Mouse (Mus musculus): ENCODE results near the gene En2. TPM values are rescaled to one million over a fixed set of nuclear protein-coding genes. Genes with fewer than 3 reads are reported as not detected.
A peak's percentile ranks its signal among the peaks of the same experiment; 100 is the strongest.

En2 gene
- polyA plus RNA-seq (2012; rRNA removed): 72.9 and 92.2 TPM in 2 replicates

GRCm38 (mm10) chr5:28165358-28166255 lies at the start of gene En2:
Gene En2, plus strand, starts transcription at chr5:28165694.
- peaks cover 17% of the 10 kb centered on the region for H3K4me1 ChIP-seq (ENCODE audit: control insufficient read depth, insufficient read depth, low read length)
- peak within 1 kb of the TSS; percentile 99 for H3K4me3 ChIP-seq (replicated peaks; ENCODE audit: insufficient read depth, low read depth, low read length)
- under 1% methylated on average over 112 of the region's 113 CpGs for WGBS
- TF ChIP-seq POLR2A (IDR thresholded peaks at IDR 0.05; ENCODE audit: borderline replicate concordance, insufficient read depth, low read length) (peak; percentile 91), CTCF (IDR thresholded peaks at IDR 0.05; ENCODE audit: borderline replicate concordance, insufficient read depth, low read depth, low read length) (no peak)
- H3K27ac ChIP-seq (ENCODE audit: insufficient read depth, low read length): peak within 1 kb of the TSS; percentile 99
- DNase-seq: peak; percentile 96 to 97
- H3K27me3 ChIP-seq (ENCODE audit: control insufficient read depth, insufficient read depth, low read length): no peaks in the 10 kb centered on the region

DNA sequence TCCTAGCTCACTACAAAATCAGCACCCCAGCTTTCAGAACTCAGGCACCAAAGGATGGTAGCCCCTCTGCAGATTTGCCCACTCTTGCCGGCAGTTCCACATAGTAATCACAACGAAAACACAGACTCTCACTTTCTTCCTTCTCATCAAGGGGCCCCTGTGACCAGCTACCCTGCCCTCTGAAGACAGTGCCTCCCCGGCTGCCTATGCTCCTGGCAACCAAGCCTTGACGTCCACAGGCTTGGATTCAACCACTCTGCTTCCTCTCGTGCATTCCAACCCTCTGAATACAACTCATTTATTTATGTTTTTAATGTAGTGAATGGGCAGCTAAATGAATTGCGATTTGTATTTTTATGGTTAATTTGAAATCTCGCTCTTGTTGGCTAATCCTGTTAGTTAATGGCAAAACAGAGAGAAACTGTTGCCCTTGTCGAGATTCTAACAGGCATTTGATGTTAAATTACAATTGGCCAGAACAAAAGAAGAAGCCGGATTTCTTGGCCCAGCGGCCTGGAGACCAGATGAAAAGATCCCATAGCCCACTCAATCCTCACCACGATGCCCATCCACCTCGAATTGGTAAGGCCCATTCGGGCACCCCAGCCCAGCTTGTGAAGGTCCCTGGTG lies 48.1 kb upstream of the En2 start:
- no peaks in the 10 kb centered on the region for H3K27me3 ChIP-seq (ENCODE audit: control insufficient read depth, insufficient read depth, low read length)
- peaks cover 8% of the 10 kb centered on the region; the same call in 1 of the 2 replicates for H3K4me1 ChIP-seq (ENCODE audit: control insufficient read depth, insufficient read depth, low read length)
- H3K27ac ChIP-seq (ENCODE audit: insufficient read depth, low read length): peak overlapping the region; percentile 43; the same call in 1 of the 2 replicates
- DNase-seq: no peak
- TF ChIP-seq CTCF (IDR thresholded peaks at IDR 0.05; ENCODE audit: borderline replicate concordance, insufficient read depth, low read depth, low read length) (no peak), POLR2A (IDR thresholded peaks at IDR 0.05; ENCODE audit: borderline replicate concordance, insufficient read depth, low read length) (no peak)
- peak overlapping the region; percentile 72 for H3K4me3 ChIP-seq (replicated peaks; ENCODE audit: insufficient read depth, low read depth, low read length)
- WGBS: 63% methylated on average over 13 of the region's 13 CpGs

GRCm38 (mm10) chr5:28117882-28118530 lies 47.5 kb upstream of the En2 start:
- TF ChIP-seq CTCF (IDR thresholded peaks at IDR 0.05; ENCODE audit: borderline replicate concordance, insufficient read depth, low read depth, low read length) (no peak), POLR2A (IDR thresholded peaks at IDR 0.05; ENCODE audit: borderline replicate concordance, insufficient read depth, low read length) (peak; percentile 42; the same call in 1 of the 2 replicates)
- H3K27me3 ChIP-seq (ENCODE audit: control insufficient read depth, insufficient read depth, low read length): no peaks in the 10 kb centered on the region
- DNase-seq: peak; percentile 73 to 81
- peaks cover 8% of the 10 kb centered on the region; the same call in 1 of the 2 replicates for H3K4me1 ChIP-seq (ENCODE audit: control insufficient read depth, insufficient read depth, low read length)
- 2% methylated on average over 30 of the region's 30 CpGs for WGBS
- H3K27ac ChIP-seq (ENCODE audit: insufficient read depth, low read length): peak overlapping the region; percentile 43
- H3K4me3 ChIP-seq (replicated peaks; ENCODE audit: insufficient read depth, low read depth, low read length): peak overlapping the region; percentile 72

- no peak for TF ChIP-seq POLR2A (IDR thresholded peaks at IDR 0.05; ENCODE audit: borderline replicate concordance, insufficient read depth, low read length)
- TF ChIP-seq CTCF (IDR thresholded peaks at IDR 0.05; ENCODE audit: borderline replicate concordance, insufficient read depth, low read depth, low read length): peak; percentile 3; the same call in 1 of the 2 replicates
- H3K27ac ChIP-seq (ENCODE audit: insufficient read depth, low read length): peak overlapping the region; percentile 24
Observed at GRCm38 (mm10) chr5:28118531-28118925, 47.0 kb upstream of the En2 start.

DNA sequence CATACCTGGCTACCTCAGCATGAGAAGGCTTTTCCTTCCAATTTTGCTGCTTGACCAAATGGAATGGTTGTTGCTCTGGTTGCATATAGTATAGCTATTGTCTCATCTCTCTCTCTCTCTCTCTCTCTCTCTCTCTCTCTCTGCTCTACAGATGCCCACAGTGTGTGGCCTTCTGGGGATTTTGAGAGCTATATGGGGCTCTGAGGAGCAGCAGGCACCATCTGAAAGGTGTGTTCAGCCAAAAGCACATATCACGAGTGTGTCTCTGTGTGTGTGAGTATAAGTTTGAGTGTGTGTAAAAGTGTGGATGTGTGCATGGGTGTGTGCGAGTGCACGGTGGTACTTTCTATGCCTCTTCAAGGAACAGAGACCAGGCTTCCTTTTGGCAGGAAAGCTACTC lies 45.9 kb upstream of the En2 start:
- H3K27me3 ChIP-seq (ENCODE audit: control insufficient read depth, insufficient read depth, low read length): no peaks in the 10 kb centered on the region
- TF ChIP-seq CTCF (IDR thresholded peaks at IDR 0.05; ENCODE audit: borderline replicate concordance, insufficient read depth, low read depth, low read length) (no peak), POLR2A (IDR thresholded peaks at IDR 0.05; ENCODE audit: borderline replicate concordance, insufficient read depth, low read length) (no peak)
- WGBS: 65% methylated on average over 3 of the region's 3 CpGs

More at GRCm38 (mm10) chr5:28118531-28118925, 47.0 kb upstream of the En2 start:
- 2% methylated on average over 19 of the region's 19 CpGs for WGBS
- peak overlapping the region; percentile 72 for H3K4me3 ChIP-seq (replicated peaks; ENCODE audit: insufficient read depth, low read depth, low read length)
- no peaks in the 10 kb centered on the region for H3K27me3 ChIP-seq (ENCODE audit: control insufficient read depth, insufficient read depth, low read length)
- peak in 1 of 2 experiments; percentile 45 for DNase-seq
- peaks cover 11% of the 10 kb centered on the region; the same call in 1 of the 2 replicates for H3K4me1 ChIP-seq (ENCODE audit: control insufficient read depth, insufficient read depth, low read length)

DNA sequence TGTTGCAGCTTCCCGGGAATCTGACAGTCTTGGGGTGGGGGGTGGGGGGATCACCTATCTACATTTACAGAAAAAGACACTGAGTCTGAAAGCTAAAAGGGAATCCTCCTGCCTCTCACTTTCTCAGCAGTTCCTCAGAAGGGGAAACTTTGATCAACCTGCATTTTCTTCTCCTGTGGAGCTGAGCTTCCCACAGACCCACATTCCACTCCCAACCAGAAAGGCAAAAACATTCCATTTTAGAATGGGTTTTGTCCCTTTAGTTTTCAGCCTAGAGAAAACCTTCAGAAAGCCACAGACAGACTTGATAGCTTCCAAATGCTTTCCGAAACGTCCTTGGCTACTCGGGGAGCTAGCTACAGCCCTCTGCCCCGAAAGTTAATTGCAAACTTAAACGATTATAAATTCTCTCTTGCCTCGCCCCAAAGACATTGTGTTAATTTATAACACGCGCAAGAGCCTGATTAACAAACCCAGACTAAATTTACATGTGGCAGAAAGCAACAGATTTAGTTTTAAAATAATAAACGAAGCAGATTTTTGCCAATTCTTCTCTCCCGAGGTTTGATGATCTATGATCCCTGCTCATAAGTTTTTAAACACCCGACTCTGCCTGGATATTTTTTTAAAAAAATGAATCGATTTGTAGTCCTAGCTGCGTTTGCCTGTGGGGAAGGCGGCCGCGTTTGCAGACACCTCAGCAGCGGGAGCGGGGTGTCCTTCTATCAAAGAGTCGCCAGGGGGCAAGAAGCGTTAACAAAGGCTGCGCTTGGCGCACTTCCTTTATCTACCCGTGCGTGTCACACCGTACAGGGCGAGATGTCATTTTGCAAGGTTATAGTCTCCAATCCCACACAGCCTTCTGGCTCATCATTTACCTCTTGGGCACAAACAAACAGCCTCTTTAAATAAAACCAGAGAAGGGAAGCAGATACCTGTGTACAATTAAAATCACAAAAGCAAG lies 42.7 kb upstream of the En2 start:
- WGBS: 15% methylated on average over 27 of the region's 27 CpGs
- no peak overlapping the region for H3K4me3 ChIP-seq (replicated peaks; ENCODE audit: insufficient read depth, low read depth, low read length)
- no peak overlapping the region; the same call in 1 of the 2 replicates for H3K27ac ChIP-seq (ENCODE audit: insufficient read depth, low read length)

More for the DNA sequence above, 45.9 kb upstream of the En2 start:
- DNase-seq: peak in 1 of 2 experiments; percentile 44
- no peak overlapping the region for H3K27ac ChIP-seq (ENCODE audit: insufficient read depth, low read length)
- H3K4me1 ChIP-seq (ENCODE audit: control insufficient read depth, insufficient read depth, low read length): peaks cover 12% of the 10 kb centered on the region; the same call in 1 of the 2 replicates
- H3K4me3 ChIP-seq (replicated peaks; ENCODE audit: insufficient read depth, low read depth, low read length): no peak overlapping the region

More for the DNA sequence above, 42.7 kb upstream of the En2 start:
- no peaks in the 10 kb centered on the region for H3K27me3 ChIP-seq (ENCODE audit: control insufficient read depth, insufficient read depth, low read length)
- peak; percentile 82 for TF ChIP-seq CTCF (IDR thresholded peaks at IDR 0.05; ENCODE audit: borderline replicate concordance, insufficient read depth, low read depth, low read length)
- TF ChIP-seq POLR2A (IDR thresholded peaks at IDR 0.05; ENCODE audit: borderline replicate concordance, insufficient read depth, low read length): 0 out of 2 replicates have a peak, but pooled peaks have one; percentile 11
- H3K4me1 ChIP-seq (ENCODE audit: control insufficient read depth, insufficient read depth, low read length): peaks cover 12% of the 10 kb centered on the region; the same call in 1 of the 2 replicates
- DNase-seq: peak; percentile 88 to 91
